ENCODE assay signal across 25 mouse cellular contexts in the genomic region with DNA sequence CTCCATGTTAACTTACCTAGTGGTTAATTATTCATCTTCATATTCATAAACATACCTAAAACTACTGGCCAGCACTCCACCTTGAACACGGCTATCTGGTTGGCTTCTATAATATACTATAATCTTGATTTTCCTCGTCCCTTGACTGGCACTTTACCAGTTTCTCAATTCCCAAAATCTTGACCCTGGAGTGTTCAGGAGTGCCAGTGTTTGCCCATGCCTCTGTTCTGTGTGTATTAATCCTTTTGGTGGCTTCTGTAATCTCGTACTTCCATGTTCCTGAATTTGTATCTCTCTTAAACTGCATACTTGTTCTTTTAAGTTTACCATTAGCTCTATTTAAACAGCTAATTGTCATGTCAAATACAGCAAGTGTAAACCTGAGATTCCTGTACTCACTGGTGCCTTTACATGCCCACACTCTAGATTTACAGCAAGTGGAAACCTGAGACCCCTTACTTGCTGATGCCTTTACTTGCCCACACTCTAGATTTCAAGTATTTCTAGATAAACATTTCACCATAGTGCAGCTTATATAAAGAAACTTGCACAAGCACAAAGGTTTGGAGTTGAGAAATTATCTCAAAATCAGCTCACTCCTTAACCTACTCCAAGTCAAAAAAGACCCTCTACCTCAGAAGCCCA.
A peak's percentile ranks its signal among the peaks of the same experiment; 100 is the strongest.
DNase-seq lines count a peak whose midpoint lies in the region; ATAC-seq and TF ChIP-seq lines count a peak whose summit lies in the region.
"Had no signal": no experiment of that assay in that cellular context is flagged by ENCODE, and none has a peak within 500 bp of the region (broad histone marks: within the 10 kb centered on the region; RNA-seq: fewer than 3 reads in every experiment).

No protein-coding gene starts in this region.

- no peaks in the 10 kb centered on the region for H3K9me3 ChIP-seq in embryonic facial prominence, embryonic 14.5 days (ENCODE audit: control insufficient read depth, low read length)
- no peaks in the 10 kb centered on the region for H3K9me3 ChIP-seq in embryonic facial prominence, embryonic 10.5 days
- H3K9me3 ChIP-seq in lung, embryonic 14.5 days (ENCODE audit: low read depth, low read length), result no peaks in the 10 kb centered on the region
- no peaks in the 10 kb centered on the region for H3K9me3 ChIP-seq in lung, postnatal 0 days (ENCODE audit: low read length)
- H3K9me3 ChIP-seq: embryonic facial prominence, embryonic 12.5 days; forebrain, embryonic 12.5 days; forebrain, embryonic 15.5 days; heart, embryonic 15.5 days; hindbrain, embryonic 10.5 days; hindbrain, embryonic 13.5 days had no signal

- peak; percentile 9 for DNase-seq in embryonic facial prominence, embryonic 14.5 days (ENCODE audit: low spot score)
- DNase-seq in embryonic facial prominence, embryonic 10.5 days (ENCODE audit: low spot score), result no peak
- DNase-seq in lung, embryonic 14.5 days, result peak; percentile 8
- DNase-seq in lung, postnatal 36 days, result no peak
- DNase-seq in lung, postnatal 0 days (ENCODE audit: low spot score), result peak; percentile 57
- no peak for DNase-seq in lung, postnatal 14 days
- DNase-seq: adrenal gland, adult 8-10 months; adrenal gland, postnatal 25 days; cerebellum, adult 11-12 months; cerebellum, adult 8-10 months; cerebellum, postnatal 14 days; gastrocnemius, postnatal 25 days; heart, adult 18-20 months; heart, postnatal 10 days; heart, postnatal 36 days had no signal

- 77% methylated on average over 3 of the region's 3 CpGs for WGBS in embryonic facial prominence, embryonic 14.5 days
- WGBS in embryonic facial prominence, embryonic 10.5 days, result 82% methylated on average over 3 of the region's 3 CpGs
- WGBS in lung, embryonic 14.5 days, result 58% methylated on average over 3 of the region's 3 CpGs
- 46% methylated on average over 3 of the region's 3 CpGs for WGBS in lung, postnatal 0 days

- no peak overlapping the region for H3K4me2 ChIP-seq in embryonic facial prominence, embryonic 14.5 days (ENCODE audit: low read depth, low read length)
- H3K4me2 ChIP-seq in lung, embryonic 14.5 days, result no peak overlapping the region
- no peak overlapping the region for H3K4me2 ChIP-seq in lung, postnatal 0 days (replicated peaks; ENCODE audit: low read depth, low read length)
- H3K4me2 ChIP-seq: embryonic facial prominence, embryonic 12.5 days; forebrain, embryonic 12.5 days; forebrain, embryonic 15.5 days; heart, embryonic 12.5 days; heart, embryonic 15.5 days; hindbrain, embryonic 13.5 days had no signal

- H3K9ac ChIP-seq in embryonic facial prominence, embryonic 14.5 days (ENCODE audit: low read depth, low read length), result no peak overlapping the region
- H3K9ac ChIP-seq in lung, embryonic 14.5 days, result no peak overlapping the region
- H3K9ac ChIP-seq in lung, postnatal 0 days (replicated peaks; ENCODE audit: low read depth), result no peak overlapping the region
- H3K9ac ChIP-seq: embryonic facial prominence, embryonic 12.5 days; forebrain, embryonic 12.5 days; forebrain, embryonic 15.5 days; heart, embryonic 12.5 days; heart, embryonic 15.5 days; hindbrain, embryonic 13.5 days had no signal

- H3K27ac ChIP-seq in embryonic facial prominence, embryonic 14.5 days (replicated peaks; ENCODE audit: low read depth, low read length), result no peak overlapping the region
- H3K27ac ChIP-seq in embryonic facial prominence, embryonic 10.5 days (replicated peaks), result no peak overlapping the region
- H3K27ac ChIP-seq in lung, embryonic 14.5 days (ENCODE audit: low read depth), result no peak overlapping the region
- no peak overlapping the region for H3K27ac ChIP-seq in lung, postnatal 0 days (ENCODE audit: low read length)
- H3K27ac ChIP-seq: embryonic facial prominence, embryonic 12.5 days; forebrain, embryonic 12.5 days; forebrain, embryonic 15.5 days; heart, embryonic 15.5 days; hindbrain, embryonic 10.5 days; hindbrain, embryonic 13.5 days had no signal

- no peak for TF ChIP-seq CTCF in lung, embryonic 14.5 days (IDR thresholded peaks at IDR 0.05; ENCODE audit: low read depth)
- TF ChIP-seq CTCF in lung, postnatal 0 days (IDR thresholded peaks at IDR 0.05), result no peak

- no peak overlapping the region for H3K4me3 ChIP-seq in embryonic facial prominence, embryonic 14.5 days (ENCODE audit: low read depth, low read length)
- H3K4me3 ChIP-seq in embryonic facial prominence, embryonic 10.5 days, result no peak overlapping the region
- no peak overlapping the region for H3K4me3 ChIP-seq in lung, embryonic 14.5 days (ENCODE audit: low read depth, low read length)
- H3K4me3 ChIP-seq in lung, postnatal 0 days (ENCODE audit: low read depth, low read length), result no peak overlapping the region
- H3K4me3 ChIP-seq: embryonic facial prominence, embryonic 12.5 days; erythroblast, embryonic 14.5 days; forebrain, embryonic 12.5 days; forebrain, embryonic 15.5 days; heart, embryonic 12.5 days; heart, embryonic 15.5 days; hindbrain, embryonic 10.5 days; hindbrain, embryonic 13.5 days had no signal

- H3K4me1 ChIP-seq in embryonic facial prominence, embryonic 14.5 days (ENCODE audit: control insufficient read depth, insufficient read depth, low read length), result no peaks in the 10 kb centered on the region
- H3K4me1 ChIP-seq in embryonic facial prominence, embryonic 10.5 days, result no peaks in the 10 kb centered on the region
- no peaks in the 10 kb centered on the region for H3K4me1 ChIP-seq in lung, embryonic 14.5 days (ENCODE audit: insufficient read depth)
- no peaks in the 10 kb centered on the region for H3K4me1 ChIP-seq in lung, postnatal 0 days (ENCODE audit: insufficient read depth, low read depth, low read length)
- H3K4me1 ChIP-seq: embryonic facial prominence, embryonic 12.5 days; forebrain, embryonic 12.5 days; forebrain, embryonic 15.5 days; heart, embryonic 12.5 days; heart, embryonic 15.5 days; hindbrain, embryonic 10.5 days; hindbrain, embryonic 13.5 days had no signal

- H3K27me3 ChIP-seq in embryonic facial prominence, embryonic 14.5 days (replicated peaks; ENCODE audit: control insufficient read depth, insufficient read depth, low read length), result no peaks in the 10 kb centered on the region
- H3K27me3 ChIP-seq in embryonic facial prominence, embryonic 10.5 days (replicated peaks; ENCODE audit: low read depth, poor library complexity, severe bottlenecking), result no peaks in the 10 kb centered on the region
- H3K27me3 ChIP-seq in lung, embryonic 14.5 days (ENCODE audit: insufficient read depth, low read length), result no peaks in the 10 kb centered on the region; the same call in 1 of the 2 replicates
- H3K27me3 ChIP-seq in lung, postnatal 0 days (replicated peaks; ENCODE audit: insufficient read depth, low read length), result no peaks in the 10 kb centered on the region
- H3K27me3 ChIP-seq: embryonic facial prominence, embryonic 12.5 days; forebrain, embryonic 12.5 days; forebrain, embryonic 15.5 days; heart, embryonic 12.5 days; heart, embryonic 15.5 days; hindbrain, embryonic 13.5 days had no signal

- H3K36me3 ChIP-seq in embryonic facial prominence, embryonic 14.5 days (ENCODE audit: control insufficient read depth, insufficient read depth, low read length), result no peaks in the 10 kb centered on the region
- no peaks in the 10 kb centered on the region for H3K36me3 ChIP-seq in embryonic facial prominence, embryonic 10.5 days (replicated peaks)
- H3K36me3 ChIP-seq in lung, embryonic 14.5 days (ENCODE audit: insufficient read depth), result no peaks in the 10 kb centered on the region
- no peaks in the 10 kb centered on the region for H3K36me3 ChIP-seq in lung, postnatal 0 days (ENCODE audit: insufficient read depth, low read length)
- H3K36me3 ChIP-seq: embryonic facial prominence, embryonic 12.5 days; forebrain, embryonic 12.5 days; forebrain, embryonic 15.5 days; heart, embryonic 12.5 days; heart, embryonic 15.5 days; hindbrain, embryonic 10.5 days; hindbrain, embryonic 13.5 days had no signal

- ATAC-seq in embryonic facial prominence, embryonic 14.5 days (ENCODE audit: low read depth), result no peak
- ATAC-seq in lung, embryonic 14.5 days (ENCODE audit: insufficient read depth), result 0 out of 2 replicates have a peak, but pooled peaks have one; percentile 47
- ATAC-seq in lung, postnatal 0 days, result peak; percentile 82
- ATAC-seq: activated CD4-positive, CD25-positive, alpha-beta regulatory T cell, adult 4 months; forebrain, embryonic 15.5 days; hindbrain, embryonic 16.5 days had no signal

- TF ChIP-seq EP300 in lung, postnatal 0 days (IDR thresholded peaks at IDR 0.05), result peak; percentile 30

Comparison
In these comparisons a context has a peak if more than half of its experiments do, and no peak if none do; other contexts are left out.
1. DNase-seq: peak in embryonic facial prominence, embryonic 14.5 days (single experiment), lung, embryonic 14.5 days (single experiment) and lung, postnatal 0 days (single experiment); none in embryonic facial prominence, embryonic 10.5 days (single experiment), lung, postnatal 36 days (single experiment) and lung, postnatal 14 days (single experiment).